24 mouse cellular contexts compared by ENCODE assay signal in the genomic region with DNA sequence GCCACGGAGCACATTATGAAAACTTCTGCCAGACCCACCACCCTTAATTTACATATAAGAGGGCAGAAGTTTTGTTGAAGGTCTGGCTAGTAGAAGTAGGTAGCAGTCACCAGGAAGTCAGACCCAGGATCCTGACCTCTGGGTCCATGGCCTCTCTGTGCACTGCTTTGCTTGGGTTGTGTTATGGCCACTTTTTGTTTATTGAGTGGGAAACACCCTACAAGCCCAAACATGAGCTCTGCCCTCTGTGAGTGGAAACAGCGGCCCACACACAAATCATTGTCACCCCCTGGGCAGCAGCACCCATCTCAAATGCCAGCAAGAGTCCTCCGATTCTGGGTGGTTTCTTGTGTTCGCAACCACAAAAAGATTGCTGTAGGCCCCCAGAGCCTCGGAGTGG. TPM values are rescaled to one million over a fixed set of nuclear protein-coding genes. Genes with fewer than 3 reads are reported as not detected.
DNase-seq lines count a peak whose midpoint lies in the region; ATAC-seq and TF ChIP-seq lines count a peak whose summit lies in the region.
"Had no signal": no experiment of that assay in that cellular context is flagged by ENCODE, and none has a peak within 500 bp of the region (broad histone marks: within the 10 kb centered on the region; RNA-seq: fewer than 3 reads in every experiment).

No protein-coding gene starts in this region.

- no peak for TF ChIP-seq EP300 in liver, postnatal 0 days (IDR thresholded peaks at IDR 0.05; ENCODE audit: low read depth)

- TF ChIP-seq CTCF in liver, adult 2 months (IDR thresholded peaks at IDR 0.05; ENCODE audit: low read depth, low read length), result no peak
- TF ChIP-seq CTCF in liver, postnatal 0 days (IDR thresholded peaks at IDR 0.05; ENCODE audit: low read depth), result no peak

- TF ChIP-seq POLR2A in liver, adult 2 months (IDR thresholded peaks at IDR 0.05; ENCODE audit: extremely low read depth, insufficient read depth, low read length), result no peak

- no peak for ATAC-seq in liver, embryonic 12.5 days
- ATAC-seq in liver, postnatal 0 days, result peak; percentile 86
- ATAC-seq: CD4-positive, CD25-positive, alpha-beta regulatory T cell, adult 4 months; forebrain, embryonic 15.5 days had no signal

- H3K4me2 ChIP-seq in liver, embryonic 12.5 days, result no peak overlapping the region
- 0 out of 2 replicates have a peak overlapping the region, but pooled peaks have one; percentile 32 for H3K4me2 ChIP-seq in liver, postnatal 0 days (ENCODE audit: low read depth, low read length)
- H3K4me2 ChIP-seq: embryonic facial prominence, embryonic 12.5 days; forebrain, embryonic 12.5 days; forebrain, embryonic 15.5 days; heart, embryonic 11.5 days; hindbrain, embryonic 12.5 days; hindbrain, embryonic 15.5 days had no signal

- no peaks in the 10 kb centered on the region for H3K9me3 ChIP-seq in liver, embryonic 12.5 days (replicated peaks)
- no peaks in the 10 kb centered on the region for H3K9me3 ChIP-seq in liver, postnatal 0 days (ENCODE audit: low read length)
- H3K9me3 ChIP-seq: embryonic facial prominence, embryonic 12.5 days; forebrain, embryonic 12.5 days; forebrain, embryonic 15.5 days; hindbrain, embryonic 12.5 days; hindbrain, embryonic 15.5 days had no signal

- H3K79me2 ChIP-seq in liver, adult 2 months (ENCODE audit: control insufficient read depth, insufficient read depth, low read length), result no peaks in the 10 kb centered on the region

- 18% methylated on average over 5 of the region's 5 CpGs for WGBS in liver, adult 2 months
- WGBS in liver, embryonic 12.5 days (ENCODE audit: insufficient replicate concordance), result 60% methylated on average over 5 of the region's 5 CpGs
- WGBS in liver, postnatal 0 days (ENCODE audit: insufficient replicate concordance), result 58% methylated on average over 5 of the region's 5 CpGs

- peak overlapping the region; percentile 99 for H3K27ac ChIP-seq in liver, adult 2 months (replicated peaks; ENCODE audit: insufficient read depth, low read depth, low read length)
- H3K27ac ChIP-seq in liver, embryonic 12.5 days, result no peak overlapping the region
- peak overlapping the region; percentile 96 for H3K27ac ChIP-seq in liver, postnatal 0 days (ENCODE audit: low read depth)
- H3K27ac ChIP-seq: embryonic facial prominence, embryonic 12.5 days; forebrain, embryonic 12.5 days; forebrain, embryonic 15.5 days; hindbrain, embryonic 12.5 days; hindbrain, embryonic 15.5 days had no signal

- DNase-seq in liver, adult 2 months (ENCODE audit: extremely low read depth, low read depth, low spot score), result peak; percentile 95
- DNase-seq in urinary bladder, postnatal 14 days (ENCODE audit: low spot score), result peak; percentile 24
- no peak for DNase-seq in urinary bladder, adult 2 months (ENCODE audit: low spot score)
- DNase-seq in liver, postnatal 0 days, result peak; percentile 45
- no peak for DNase-seq in adrenal gland, postnatal 36 days
- DNase-seq: adrenal gland, adult 2 months; adrenal gland, postnatal 14 days; cerebellum, adult 11-12 months; cerebellum, adult 8-10 months; cerebellum, postnatal 10 days; cerebellum, postnatal 36 days; heart, adult 11 months had no signal

- H3K4me3 ChIP-seq in liver, adult 2 months (ENCODE audit: insufficient read depth, low read depth, low read length), result no peak overlapping the region
- no peak overlapping the region for H3K4me3 ChIP-seq in liver, embryonic 12.5 days
- H3K4me3 ChIP-seq in liver, postnatal 0 days (ENCODE audit: low read depth, low read length), result no peak overlapping the region
- H3K4me3 ChIP-seq: embryonic facial prominence, embryonic 12.5 days; erythroblast, embryonic 14.5 days; forebrain, embryonic 12.5 days; forebrain, embryonic 15.5 days; hindbrain, embryonic 12.5 days; hindbrain, embryonic 15.5 days had no signal

- H3K27me3 ChIP-seq in liver, adult 2 months (ENCODE audit: control insufficient read depth, insufficient read depth, low read length), result no peaks in the 10 kb centered on the region
- H3K27me3 ChIP-seq in liver, embryonic 12.5 days (replicated peaks), result no peaks in the 10 kb centered on the region
- H3K27me3 ChIP-seq in liver, postnatal 0 days (ENCODE audit: insufficient read depth, low read length), result no peaks in the 10 kb centered on the region
- H3K27me3 ChIP-seq: embryonic facial prominence, embryonic 12.5 days; forebrain, embryonic 12.5 days; forebrain, embryonic 15.5 days; hindbrain, embryonic 12.5 days; hindbrain, embryonic 15.5 days had no signal

- H3K9ac ChIP-seq in liver, adult 2 months (ENCODE audit: low read depth, low read length), result peak overlapping the region; percentile 53
- no peak overlapping the region for H3K9ac ChIP-seq in liver, embryonic 12.5 days
- H3K9ac ChIP-seq in liver, postnatal 0 days (replicated peaks), result 0 out of 2 replicates have a peak overlapping the region, but pooled peaks have one; percentile 1
- H3K9ac ChIP-seq: embryonic facial prominence, embryonic 12.5 days; forebrain, embryonic 12.5 days; forebrain, embryonic 15.5 days; hindbrain, embryonic 12.5 days; hindbrain, embryonic 15.5 days had no signal

- peaks cover 13% of the 10 kb centered on the region for H3K4me1 ChIP-seq in liver, adult 2 months (ENCODE audit: control insufficient read depth, insufficient read depth, low read length)
- H3K4me1 ChIP-seq in liver, embryonic 12.5 days, result no peaks in the 10 kb centered on the region
- peaks cover 4% of the 10 kb centered on the region for H3K4me1 ChIP-seq in liver, postnatal 0 days (ENCODE audit: insufficient read depth)
- H3K4me1 ChIP-seq: embryonic facial prominence, embryonic 12.5 days; forebrain, embryonic 12.5 days; forebrain, embryonic 15.5 days; hindbrain, embryonic 12.5 days; hindbrain, embryonic 15.5 days had no signal

- H3K36me3 ChIP-seq in liver, adult 2 months (ENCODE audit: control insufficient read depth, insufficient read depth, low read length), result no peaks in the 10 kb centered on the region
- H3K36me3 ChIP-seq in liver, embryonic 12.5 days, result no peaks in the 10 kb centered on the region
- H3K36me3 ChIP-seq in liver, postnatal 0 days (replicated peaks; ENCODE audit: insufficient read depth, low read length), result no peaks in the 10 kb centered on the region
- H3K36me3 ChIP-seq: embryonic facial prominence, embryonic 12.5 days; forebrain, embryonic 12.5 days; forebrain, embryonic 15.5 days; hindbrain, embryonic 12.5 days; hindbrain, embryonic 15.5 days had no signal

RNA-seq across cellular contexts. Expression of a gene that starts 51.6 kb away (rescaled TPM):
- 500 and 747 TPM in 2 replicates for total RNA-seq in liver, adult 2 months (2014; rRNA removed)
- 223 and 1,009 TPM in 2 replicates for polyA plus RNA-seq in liver, adult 2 months (2012; rRNA removed)
- 12.4 and 14.3 TPM in 2 replicates for polyA plus RNA-seq in liver, embryonic 12.5 days (2016; fragmentation: Nextera tagmentation; extraction: Ambion mirVana)
- polyA plus RNA-seq in urinary bladder, adult 2 months (2012; rRNA removed), result 874 and 1,097 TPM in 2 replicates
- polyA plus RNA-seq in liver, postnatal 0 days (2015; fragmentation: Nextera tagmentation; extraction: Ambion mirVana), result 3,364 and 3,428 TPM in 2 replicates
- 1 to 10 TPM; 1.8 to 2.0 TPM for total RNA-seq in adrenal gland, postnatal 36 days (2021)
- total RNA-seq: heart, postnatal 25 days; hematopoietic stem cell, adult 5-6 weeks; MEL had no signal
- polyA plus RNA-seq: CD4-positive, CD25-positive, alpha-beta regulatory T cell, adult 4 months had no signal

Comparison
In these comparisons a context has a peak if more than half of its experiments do, and no peak if none do; other contexts are left out.
1. DNase-seq: peak in liver, adult 2 months (single experiment), urinary bladder, postnatal 14 days (single experiment) and liver, postnatal 0 days (single experiment); none in urinary bladder, adult 2 months (single experiment) and adrenal gland, postnatal 36 days (0 of 2).
2. RNA of a gene that starts 51.6 kb away (polyA plus RNA-seq): 3,364 to 3,428 TPM in liver, postnatal 0 days, 223 to 1,009 TPM in liver, adult 2 months and 874 to 1,097 TPM in urinary bladder, adult 2 months; 12.4 to 14.3 TPM in liver, embryonic 12.5 days; every median in the first group is over 10 times any median in the second.